Comparison of ENCODE assay signal across 8 mouse cellular contexts in genomic region chr5:64802143-64802542, GRCm38 (mm10). TPM values are rescaled to one million over a fixed set of nuclear protein-coding genes. Genes with fewer than 3 reads are reported as not detected.
DNase-seq lines count a peak whose midpoint lies in the region; ATAC-seq and TF ChIP-seq lines count a peak whose summit lies in the region.

No protein-coding gene starts in this region.

- H3K4me1 ChIP-seq in liver, adult 2 months (ENCODE audit: control insufficient read depth, insufficient read depth, low read length): peaks cover 4% of the 10 kb centered on the region
- peaks cover 15% of the 10 kb centered on the region; the same call in 1 of the 2 replicates for H3K4me1 ChIP-seq in embryonic facial prominence, embryonic 14.5 days (ENCODE audit: control insufficient read depth, insufficient read depth, low read length)
- H3K4me1 ChIP-seq in intestine, embryonic 15.5 days (replicated peaks): peaks cover 4% of the 10 kb centered on the region
- H3K4me1 ChIP-seq in neural tube, embryonic 12.5 days: peaks cover 23% of the 10 kb centered on the region

- 56% methylated on average over 8 of the region's 8 CpGs for WGBS in liver, adult 2 months
- WGBS in embryonic facial prominence, embryonic 14.5 days: 5% methylated on average over 8 of the region's 8 CpGs
- 14% methylated on average over 8 of the region's 8 CpGs for WGBS in intestine, embryonic 15.5 days
- WGBS in neural tube, embryonic 12.5 days: 4% methylated on average over 8 of the region's 8 CpGs

- no peak for TF ChIP-seq CTCF in liver, adult 2 months (IDR thresholded peaks at IDR 0.05; ENCODE audit: low read depth, low read length)

- H3K9ac ChIP-seq in liver, adult 2 months (ENCODE audit: low read depth, low read length): peak overlapping the region; percentile 77; the same call in 1 of the 2 replicates
- peak overlapping the region; percentile 97 for H3K9ac ChIP-seq in embryonic facial prominence, embryonic 14.5 days (ENCODE audit: low read depth, low read length)
- H3K9ac ChIP-seq in intestine, embryonic 15.5 days: peak overlapping the region; percentile 75
- H3K9ac ChIP-seq in neural tube, embryonic 12.5 days: peak overlapping the region; percentile 89

- no peak for TF ChIP-seq POLR2A in liver, adult 2 months (IDR thresholded peaks at IDR 0.05; ENCODE audit: extremely low read depth, insufficient read depth, low read length)

- H3K27me3 ChIP-seq in liver, adult 2 months (ENCODE audit: control insufficient read depth, insufficient read depth, low read length): no peaks in the 10 kb centered on the region
- no peaks in the 10 kb centered on the region for H3K27me3 ChIP-seq in embryonic facial prominence, embryonic 14.5 days (replicated peaks; ENCODE audit: control insufficient read depth, insufficient read depth, low read length)
- H3K27me3 ChIP-seq in intestine, embryonic 15.5 days (replicated peaks): no peaks in the 10 kb centered on the region
- no peaks in the 10 kb centered on the region for H3K27me3 ChIP-seq in neural tube, embryonic 12.5 days (replicated peaks)

- H3K36me3 ChIP-seq in liver, adult 2 months (ENCODE audit: control insufficient read depth, insufficient read depth, low read length): no peaks in the 10 kb centered on the region
- H3K36me3 ChIP-seq in embryonic facial prominence, embryonic 14.5 days (ENCODE audit: control insufficient read depth, insufficient read depth, low read length): no peaks in the 10 kb centered on the region
- H3K36me3 ChIP-seq in intestine, embryonic 15.5 days: no peaks in the 10 kb centered on the region
- H3K36me3 ChIP-seq in neural tube, embryonic 12.5 days: no peaks in the 10 kb centered on the region

- H3K4me3 ChIP-seq in liver, adult 2 months (ENCODE audit: insufficient read depth, low read depth, low read length): peak overlapping the region; percentile 60; the same call in 1 of the 2 replicates
- peak overlapping the region; percentile 89 for H3K4me3 ChIP-seq in embryonic facial prominence, embryonic 14.5 days (ENCODE audit: low read depth, low read length)
- peak overlapping the region; percentile 84 for H3K4me3 ChIP-seq in intestine, embryonic 15.5 days (replicated peaks)
- peak overlapping the region; percentile 78 for H3K4me3 ChIP-seq in neural tube, embryonic 12.5 days

- peaks cover 13% of the 10 kb centered on the region; the same call in 1 of the 2 replicates for H3K79me2 ChIP-seq in liver, adult 2 months (ENCODE audit: control insufficient read depth, insufficient read depth, low read length)

- H3K27ac ChIP-seq in liver, adult 2 months (replicated peaks; ENCODE audit: insufficient read depth, low read depth, low read length): peak overlapping the region; percentile 89
- H3K27ac ChIP-seq in embryonic facial prominence, embryonic 14.5 days (replicated peaks; ENCODE audit: low read depth, low read length): peak overlapping the region; percentile 98
- H3K27ac ChIP-seq in intestine, embryonic 15.5 days: peak overlapping the region; percentile 99
- peak overlapping the region; percentile 74 for H3K27ac ChIP-seq in neural tube, embryonic 12.5 days

- peaks cover 6% of the 10 kb centered on the region; the same call in 1 of the 2 replicates for H3K9me3 ChIP-seq in embryonic facial prominence, embryonic 14.5 days (ENCODE audit: control insufficient read depth, low read length)
- no peaks in the 10 kb centered on the region for H3K9me3 ChIP-seq in intestine, embryonic 15.5 days
- 0 out of 2 replicates have a peak, but pooled peaks cover 5% of the 10 kb centered on the region for H3K9me3 ChIP-seq in neural tube, embryonic 12.5 days

- H3K4me2 ChIP-seq in embryonic facial prominence, embryonic 14.5 days (ENCODE audit: low read depth, low read length): peak overlapping the region; percentile 78
- peak overlapping the region; percentile 87 for H3K4me2 ChIP-seq in intestine, embryonic 15.5 days (replicated peaks)
- peak overlapping the region; percentile 83 for H3K4me2 ChIP-seq in neural tube, embryonic 12.5 days (replicated peaks)

- ATAC-seq in embryonic facial prominence, embryonic 14.5 days (ENCODE audit: low read depth): no peak
- ATAC-seq in intestine, embryonic 15.5 days: no peak
- ATAC-seq in neural tube, embryonic 12.5 days (ENCODE audit: low FRiP score, low read depth): no peak

- no peak for DNase-seq in liver, adult 2 months (ENCODE audit: extremely low read depth, low read depth, low spot score)
- no peak for DNase-seq in liver
- DNase-seq in embryonic facial prominence, embryonic 14.5 days (ENCODE audit: low spot score): peak; percentile 35
- no peak for DNase-seq in ovary, postnatal 10 days (ENCODE audit: low spot score)
- DNase-seq in ovary, postnatal 14 days (ENCODE audit: low spot score): no peak
- no peak for DNase-seq in retina, postnatal 1 day

RNA-seq across cellular contexts. Expression of gene Klf3, which starts 1.0 kb away (rescaled TPM):
- total RNA-seq in liver, adult 2 months (2014; rRNA removed): 17.8 and 18.3 TPM in 2 replicates
- 35.7 and 39.9 TPM in 2 replicates for polyA plus RNA-seq in liver, adult 2 months (2012; rRNA removed)
- polyA plus RNA-seq in embryonic facial prominence, embryonic 14.5 days (2014; fragmentation: Nextera tagmentation; extraction: Ambion mirVana): 58.5 and 65.5 TPM in 2 replicates
- 87.6 and 91.8 TPM in 2 replicates for polyA plus RNA-seq in intestine, embryonic 15.5 days (2015; fragmentation: Nextera tagmentation; extraction: Ambion mirVana)
- polyA plus RNA-seq in neural tube, embryonic 12.5 days (2016; fragmentation: Nextera tagmentation; extraction: Ambion mirVana): 27.7 and 34.8 TPM in 2 replicates
